Mouse (Mus musculus) intestine, embryonic 15.5 days (tissue): Measurements from ENCODE around the gene Ccdc155. TPM values are rescaled to one million over a fixed set of nuclear protein-coding genes. Genes with fewer than 3 reads are reported as not detected.
A peak's percentile ranks its signal among the peaks of the same experiment; 100 is the strongest.

Experiments used
- ATAC-seq: fragments of 200-750 bp; cut with Nextera tagmentation; 2 replicates; pipeline ENCODE4 v1.8.0; 2017; ENCODE audit warnings: moderate TSS enrichment, moderate library complexity
- H3K27ac ChIP-seq: fragments of 300-500 bp; sonication (generic); 2 replicates; pipeline ENCODE4 v1.5.1; 2015; ENCODE audit warnings: mild to moderate bottlenecking, inconsistent platforms
- H3K27me3 ChIP-seq: fragments of 300-500 bp; sonication (generic); replicated peaks from 2 replicates; pipeline ENCODE4 v1.6.1; 2015; ENCODE audit warnings: inconsistent platforms
- H3K36me3 ChIP-seq: fragments of 300-500 bp; sonication (generic); 2 replicates; pipeline ENCODE4 v1.6.1; 2015; ENCODE audit warnings: inconsistent platforms
- H3K4me1 ChIP-seq: fragments of 300-500 bp; sonication (generic); replicated peaks from 2 replicates; pipeline ENCODE4 v1.6.1; 2015; ENCODE audit warnings: inconsistent platforms
- H3K4me2 ChIP-seq: fragments of 300-500 bp; sonication (generic); replicated peaks from 2 replicates; pipeline ENCODE4 v1.6.1; 2015; ENCODE audit warnings: mild to moderate bottlenecking, inconsistent platforms
- H3K4me3 ChIP-seq: fragments of 300-500 bp; sonication (generic); replicated peaks from 2 replicates; pipeline ENCODE4 v1.5.1; 2015; ENCODE audit warnings: inconsistent platforms
- H3K9ac ChIP-seq: fragments of 300-500 bp; sonication (generic); 2 replicates; pipeline ENCODE4 v1.6.1; 2015; ENCODE audit warnings: inconsistent platforms
- H3K9me3 ChIP-seq: fragments of 300-500 bp; sonication (generic); 2 replicates; pipeline ENCODE4 v1.6.1; 2016; ENCODE audit warnings: inconsistent platforms
- WGBS: fragments of 180-500 bp; shearing (Covaris S2); methylation state at CpG from one replicate; pipeline ENCODE4 v1.1.7; 2015; 5-methylcytosine and 5-hydroxymethylcytosine counted together
- polyA plus RNA-seq: library from polyadenylated mRNA; unstranded; fragments of >200 nt; fragmentation: Nextera tagmentation; extraction: Ambion mirVana; gene quantifications from 2 replicates; pipeline ENCODE4 v1.2.1, GENCODE M21; 2015

Gene Ccdc155
- polyA plus RNA-seq, 1 experiment from 2014 or later: 0.69 TPM

DNA sequence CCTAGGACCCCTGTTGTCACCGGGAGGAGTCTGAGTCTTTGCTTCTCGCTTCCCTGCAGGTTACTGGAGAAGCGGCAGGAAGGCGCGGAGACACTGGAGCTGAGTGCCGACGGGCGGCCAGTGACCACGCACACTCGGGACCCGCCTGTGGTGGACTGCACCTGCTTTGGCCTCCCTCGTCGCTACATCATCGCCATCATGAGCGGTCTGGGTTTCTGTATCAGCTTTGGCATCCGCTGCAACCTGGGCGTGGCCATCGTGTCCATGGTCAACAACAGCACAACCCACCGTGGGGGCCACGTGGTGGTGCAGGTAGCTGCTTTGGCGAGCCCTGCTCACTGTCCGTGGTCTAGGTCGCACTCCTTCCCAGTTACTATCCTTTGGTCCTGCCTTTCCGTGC lies 36.0 kb downstream of the Ccdc155 start:
- peaks cover 5% of the 10 kb centered on the region for H3K4me1 ChIP-seq
- peaks cover 83% of the 10 kb centered on the region for H3K27me3 ChIP-seq
- H3K27ac ChIP-seq: no peak overlapping the region
- H3K36me3 ChIP-seq: no peaks in the 10 kb centered on the region
- WGBS: 8% methylated on average over 24 of the region's 24 CpGs
- H3K9me3 ChIP-seq: peaks cover 5% of the 10 kb centered on the region; the same call in 1 of the 2 replicates
- no peak for ATAC-seq
- H3K9ac ChIP-seq: no peak overlapping the region
- no peak overlapping the region for H3K4me3 ChIP-seq
- no peak overlapping the region for H3K4me2 ChIP-seq

DNA sequence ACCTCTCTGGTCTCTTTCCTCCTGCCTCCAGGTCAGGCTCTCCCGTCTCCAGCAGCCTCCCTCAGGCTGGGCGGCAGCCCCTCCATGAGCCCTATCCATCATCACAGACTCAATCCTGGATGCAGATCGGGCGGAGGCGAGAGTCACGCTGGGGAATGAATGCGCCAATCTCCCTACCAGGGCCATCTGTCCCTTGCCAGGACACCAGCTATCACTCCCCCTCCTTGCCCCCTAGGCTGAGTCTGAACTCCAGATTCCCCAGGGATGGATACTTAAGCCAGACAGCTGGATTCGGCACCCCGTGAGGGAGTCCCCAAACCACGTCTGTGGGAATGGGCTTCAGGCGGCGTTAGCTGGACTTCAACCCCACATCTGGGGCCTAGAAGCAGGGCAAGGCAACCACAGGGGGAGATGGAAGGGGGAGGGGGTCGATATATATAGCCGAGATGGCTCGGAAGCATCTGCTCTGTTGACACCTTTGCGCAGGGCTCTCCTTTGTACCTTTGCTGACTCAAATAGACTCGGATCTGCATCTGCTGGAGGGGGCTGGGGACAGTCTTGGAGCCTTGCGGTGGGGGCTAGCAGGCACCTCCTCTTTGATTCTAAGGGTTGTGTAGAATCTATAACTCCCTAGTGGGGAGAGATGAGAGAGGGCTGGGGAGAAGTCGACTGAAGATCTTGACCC lies 36.8 kb downstream of the Ccdc155 start:
- Histone ChIP-seq H3K4me3 (no peak overlapping the region), H3K4me1 (peaks cover 7% of the 10 kb centered on the region), H3K9ac (no peak overlapping the region), H3K27me3 (peaks cover 86% of the 10 kb centered on the region), H3K36me3 (no peaks in the 10 kb centered on the region), H3K4me2 (no peak overlapping the region), H3K27ac (no peak overlapping the region), H3K9me3 (peaks cover 5% of the 10 kb centered on the region; the same call in 1 of the 2 replicates)
- ATAC-seq: no peak
- WGBS: 4% methylated on average over 19 of the region's 19 CpGs

DNA sequence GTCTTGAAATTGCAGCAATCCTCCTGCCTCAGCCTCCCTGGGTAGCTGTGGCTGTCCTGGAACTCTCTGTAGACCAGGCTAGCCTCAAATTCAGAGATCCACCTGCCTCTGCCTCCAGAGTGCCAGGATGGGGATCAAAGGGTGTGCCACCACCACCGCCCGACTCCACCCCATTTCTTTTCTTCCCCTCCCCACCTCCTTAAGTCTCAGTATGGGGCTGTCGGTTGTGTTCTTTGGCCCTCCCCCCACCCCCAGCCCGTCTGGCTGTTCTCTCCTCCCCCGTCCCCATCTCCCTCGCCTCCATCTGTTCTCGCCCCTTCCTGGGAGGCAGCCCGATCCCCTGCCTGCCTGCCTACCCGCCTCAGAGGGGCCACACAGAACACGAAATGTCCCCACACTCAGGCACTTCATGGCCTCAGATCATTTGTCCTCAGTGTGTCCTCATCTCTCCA lies 37.7 kb downstream of the Ccdc155 start:
- Histone ChIP-seq H3K4me2 (no peak overlapping the region), H3K4me3 (no peak overlapping the region), H3K4me1 (peaks cover 7% of the 10 kb centered on the region), H3K9ac (no peak overlapping the region), H3K27ac (no peak overlapping the region), H3K36me3 (no peaks in the 10 kb centered on the region), H3K9me3 (peaks cover 5% of the 10 kb centered on the region; the same call in 1 of the 2 replicates), H3K27me3 (peaks cover 85% of the 10 kb centered on the region)
- WGBS: 27% methylated on average over 10 of the region's 10 CpGs
- no peak for ATAC-seq

DNA sequence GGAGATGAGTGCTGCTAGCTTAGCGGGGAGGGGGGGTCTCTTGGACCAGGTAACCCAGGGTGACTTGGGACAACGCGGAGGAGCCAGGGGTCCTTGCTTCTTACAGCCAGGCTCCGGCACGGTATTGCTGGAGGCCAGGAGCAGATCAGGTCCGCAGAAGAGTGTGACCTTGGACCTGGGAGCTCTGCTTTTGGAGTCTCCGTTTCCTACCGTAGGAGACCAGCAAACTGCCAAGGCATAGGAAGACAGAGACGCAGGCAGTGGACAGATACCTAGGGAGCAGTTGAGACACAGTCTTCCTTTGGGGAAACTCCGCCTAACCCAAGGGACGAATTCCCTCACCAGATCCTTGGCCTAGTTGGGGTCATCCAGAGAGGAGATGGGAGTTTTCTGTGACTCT lies 39.0 kb downstream of the Ccdc155 start:
- Histone ChIP-seq H3K36me3 (no peaks in the 10 kb centered on the region; the same call in 1 of the 2 replicates), H3K4me1 (peaks cover 7% of the 10 kb centered on the region), H3K27ac (no peak overlapping the region), H3K9me3 (peaks cover 5% of the 10 kb centered on the region; the same call in 1 of the 2 replicates), H3K4me2 (no peak overlapping the region), H3K27me3 (peaks cover 76% of the 10 kb centered on the region), H3K4me3 (no peak overlapping the region), H3K9ac (no peak overlapping the region)
- ATAC-seq: no peak
- 51% methylated on average over 11 of the region's 11 CpGs for WGBS

DNA sequence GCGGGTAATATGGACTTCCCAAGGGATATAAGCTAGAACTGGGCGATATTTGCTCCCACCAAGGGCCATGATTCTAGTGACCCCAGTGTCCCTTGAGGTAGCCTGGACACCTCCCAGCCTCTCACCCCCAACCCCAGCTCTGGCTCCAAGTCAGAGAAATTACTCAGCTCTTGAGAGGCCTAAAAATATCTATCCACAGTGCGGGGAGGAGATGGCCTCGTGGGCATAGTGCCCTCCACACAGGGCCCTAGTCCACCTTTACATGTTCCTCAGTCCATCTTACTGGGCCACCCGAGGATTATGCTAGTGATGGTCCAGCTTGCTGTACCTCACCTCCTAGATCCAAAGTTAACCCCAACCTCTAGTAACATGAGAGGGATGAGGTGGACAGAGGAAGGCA lies 39.9 kb downstream of the Ccdc155 start:
- Histone ChIP-seq H3K27ac (no peak overlapping the region), H3K9ac (no peak overlapping the region), H3K36me3 (no peaks in the 10 kb centered on the region; the same call in 1 of the 2 replicates), H3K9me3 (peaks cover 5% of the 10 kb centered on the region; the same call in 1 of the 2 replicates), H3K4me2 (no peak overlapping the region), H3K27me3 (peaks cover 73% of the 10 kb centered on the region), H3K4me3 (no peak overlapping the region), H3K4me1 (peaks cover 7% of the 10 kb centered on the region)
- WGBS: 64% methylated on average over 5 of the region's 5 CpGs
- ATAC-seq: no peak

DNA sequence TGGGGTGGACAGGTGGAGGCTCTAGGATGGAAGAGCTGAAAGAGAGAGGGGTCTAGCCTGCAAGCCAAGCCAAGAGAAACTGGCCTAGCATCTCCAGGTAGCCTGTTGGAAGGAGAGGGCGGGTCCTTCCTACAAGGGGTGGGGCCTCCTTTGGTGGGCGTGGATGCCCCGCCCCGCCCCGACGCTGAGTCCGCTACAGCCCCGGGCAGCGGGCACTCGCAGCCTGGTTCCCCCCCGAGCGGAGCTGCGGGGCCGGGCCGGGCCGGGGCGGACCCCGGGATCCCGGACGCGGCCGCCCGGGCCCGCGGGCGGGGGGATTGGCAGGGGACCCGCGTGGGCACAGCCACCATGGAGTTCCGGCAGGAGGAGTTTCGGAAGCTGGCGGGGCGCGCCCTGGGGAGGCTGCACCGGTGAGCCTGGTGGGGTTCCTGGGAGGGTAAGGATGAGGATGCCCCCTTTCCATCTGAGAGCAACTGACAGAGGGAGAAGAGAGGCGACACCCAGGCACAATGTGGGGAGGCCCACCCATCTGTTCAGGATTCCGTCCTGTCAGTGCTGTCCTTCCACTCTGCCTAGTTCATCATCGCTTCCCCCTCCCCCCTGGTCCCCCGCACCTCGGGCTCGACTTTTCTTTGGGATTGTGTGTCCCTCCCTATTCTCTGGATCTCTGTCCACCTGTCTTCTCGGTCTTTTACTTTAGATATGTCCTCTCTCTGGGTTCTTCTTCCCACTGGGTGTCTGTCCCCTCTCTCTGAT lies 40.8 kb downstream of the Ccdc155 start, which contains the start of gene Slc17a7:
Slc17a7 (plus strand) TSS at position 215 of the 756 bp plus-strand sequence.
- peaks cover 7% of the 10 kb centered on the region for H3K4me1 ChIP-seq
- under 1% methylated on average over 37 of the region's 41 CpGs for WGBS
- ATAC-seq: peak; percentile 55; the same call in 1 of the 2 replicates
- peak within 1 kb of the TSS; percentile 47 for H3K4me3 ChIP-seq
- H3K27me3 ChIP-seq: peaks cover 64% of the 10 kb centered on the region
- H3K9me3 ChIP-seq: no peaks in the 10 kb centered on the region
- H3K4me2 ChIP-seq: peak within 1 kb of the TSS; percentile 95
- H3K9ac ChIP-seq: peak within 1 kb of the TSS; percentile 50
- no peak within 1 kb of the TSS for H3K27ac ChIP-seq
- H3K36me3 ChIP-seq: no peaks in the 10 kb centered on the region; the same call in 1 of the 2 replicates

DNA sequence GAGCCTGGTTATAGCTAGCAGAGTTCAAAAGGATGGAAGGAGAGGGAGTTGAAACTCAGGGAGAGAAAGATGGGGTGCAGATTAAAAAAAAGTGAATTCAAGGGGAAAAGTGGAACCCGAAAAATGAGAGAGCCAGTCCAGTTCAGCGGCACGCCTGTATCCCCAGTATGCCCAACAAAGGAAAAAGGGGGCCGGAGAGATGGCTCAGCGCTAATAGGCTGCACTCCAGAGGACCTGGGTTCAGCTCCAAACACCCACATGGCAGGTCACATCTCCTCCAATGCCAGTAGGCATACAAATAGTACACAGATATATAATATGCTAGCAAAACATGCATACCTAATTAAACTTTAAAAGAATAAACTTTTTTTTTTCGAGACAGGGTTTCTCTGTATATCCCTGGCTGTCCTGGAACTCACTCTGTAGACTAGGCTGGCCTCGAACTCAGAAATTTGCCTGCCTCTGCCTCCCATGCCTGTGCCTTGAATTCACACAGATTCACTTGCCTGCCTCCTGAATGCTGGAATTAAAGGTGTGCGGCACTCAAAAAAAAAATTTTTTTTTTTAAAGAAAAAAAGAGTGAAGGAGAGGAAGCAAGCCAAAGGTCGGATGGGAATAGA lies 41.6 kb downstream of the Ccdc155 start:
- H3K27me3 ChIP-seq: peaks cover 56% of the 10 kb centered on the region
- H3K36me3 ChIP-seq: peaks cover 3% of the 10 kb centered on the region; the same call in 1 of the 2 replicates
- no peaks in the 10 kb centered on the region for H3K9me3 ChIP-seq
- H3K27ac ChIP-seq: no peak overlapping the region
- no peak for ATAC-seq
- H3K4me2 ChIP-seq: peak overlapping the region; percentile 95; the same call in 1 of the 2 replicates
- peaks cover 7% of the 10 kb centered on the region for H3K4me1 ChIP-seq
- no peak overlapping the region; the same call in 1 of the 2 replicates for H3K4me3 ChIP-seq
- WGBS: 75% methylated on average over 9 of the region's 9 CpGs
- H3K9ac ChIP-seq: no peak overlapping the region

DNA sequence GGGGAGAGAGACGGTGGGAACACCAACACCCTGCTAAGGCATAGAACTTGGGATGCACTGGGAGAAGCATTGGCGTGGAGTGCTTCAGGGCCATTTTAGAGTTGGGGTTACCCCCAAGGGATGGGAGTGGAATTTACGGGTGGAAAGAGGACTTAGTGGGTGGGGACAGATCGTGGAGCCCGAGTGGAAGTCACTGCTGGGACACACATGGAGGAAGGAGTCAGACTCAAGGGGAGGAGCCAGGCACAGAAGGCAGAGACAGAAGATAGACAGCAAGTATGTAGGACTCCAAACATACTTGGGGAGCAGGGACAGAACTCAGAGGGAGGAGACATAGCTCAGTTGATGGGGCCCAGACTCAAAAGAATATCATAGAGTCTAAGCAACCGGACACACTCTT lies 42.1 kb downstream of the Ccdc155 start:
- 26% methylated on average over 6 of the region's 6 CpGs for WGBS
- ATAC-seq: no peak; the same call in 1 of the 2 replicates

DNA sequence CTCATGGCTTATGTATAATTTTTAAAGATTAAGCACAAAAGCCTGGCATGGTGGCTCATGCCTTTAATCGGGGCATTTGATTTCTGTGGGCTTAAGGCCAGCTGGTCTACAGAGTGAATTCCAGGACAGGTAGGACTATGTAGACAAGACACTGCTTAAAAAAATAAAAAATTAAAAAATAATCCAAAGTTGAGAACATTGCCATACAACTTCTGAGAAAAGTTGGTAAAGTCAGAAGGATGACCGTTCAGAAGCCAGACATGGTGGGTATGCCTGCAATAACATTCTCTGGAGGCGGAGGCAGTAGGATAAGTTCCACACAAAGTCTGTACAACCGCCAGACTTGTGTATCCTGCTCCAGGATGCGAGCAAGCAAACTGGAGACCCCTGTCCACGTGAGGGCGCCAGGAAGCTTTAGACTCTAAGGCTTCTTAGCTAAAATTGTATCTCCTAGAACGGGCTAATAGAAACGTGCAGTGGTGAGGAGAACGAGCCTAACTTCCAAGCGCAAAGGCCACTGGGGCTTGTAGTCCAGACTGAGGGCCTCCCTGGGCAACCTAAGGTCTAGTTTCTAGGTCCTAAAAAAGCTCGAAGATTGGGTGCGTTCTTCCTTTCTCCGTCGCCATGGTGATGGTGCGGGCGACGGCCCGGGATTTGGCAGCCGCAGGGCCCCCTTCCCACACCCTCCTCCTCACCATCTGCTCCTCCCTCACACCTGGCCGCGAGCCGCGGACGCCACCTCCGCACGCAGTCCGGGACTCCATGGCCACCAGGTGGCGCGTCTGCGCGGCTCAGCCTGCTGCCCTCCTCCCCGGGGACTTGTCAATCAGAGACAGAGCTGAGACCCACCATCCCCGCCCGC lies 42.8 kb downstream of the Ccdc155 start:
- H3K9ac ChIP-seq: no peak overlapping the region; the same call in 1 of the 2 replicates
- H3K36me3 ChIP-seq: peaks cover 6% of the 10 kb centered on the region; the same call in 1 of the 2 replicates
- peak overlapping the region; percentile 46 for H3K4me3 ChIP-seq
- no peak overlapping the region for H3K27ac ChIP-seq
- ATAC-seq: peak; percentile 90
- 4% methylated on average over 35 of the region's 35 CpGs for WGBS
- H3K27me3 ChIP-seq: peaks cover 44% of the 10 kb centered on the region
- H3K4me1 ChIP-seq: peaks cover 7% of the 10 kb centered on the region
- H3K9me3 ChIP-seq: no peaks in the 10 kb centered on the region
- H3K4me2 ChIP-seq: peak overlapping the region; percentile 95

More for the DNA sequence above, 42.1 kb downstream of the Ccdc155 start:
- Histone ChIP-seq H3K9me3 (no peaks in the 10 kb centered on the region), H3K9ac (no peak overlapping the region; the same call in 1 of the 2 replicates), H3K4me2 (peak overlapping the region; percentile 95), H3K36me3 (peaks cover 5% of the 10 kb centered on the region; the same call in 1 of the 2 replicates), H3K27me3 (peaks cover 51% of the 10 kb centered on the region), H3K4me1 (peaks cover 7% of the 10 kb centered on the region), H3K27ac (no peak overlapping the region), H3K4me3 (peak overlapping the region; percentile 46)

DNA sequence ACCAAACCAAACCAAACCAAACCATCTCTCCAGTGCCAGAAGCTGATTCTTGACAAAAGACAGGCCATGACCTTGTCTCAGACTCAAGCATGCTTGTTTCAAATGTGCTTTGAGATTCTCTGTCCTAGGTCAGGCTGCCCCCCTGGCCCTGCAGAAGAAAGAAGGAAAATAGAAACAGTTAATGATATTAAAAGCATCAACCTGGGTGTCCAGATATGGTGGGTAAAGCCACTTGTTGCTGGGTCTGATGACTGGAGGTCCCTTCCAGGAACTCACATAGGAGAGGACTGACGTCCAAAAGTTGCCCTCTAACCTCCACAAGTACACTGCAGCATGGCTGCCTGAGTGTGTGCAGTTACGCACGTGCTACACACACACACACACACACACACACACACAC lies 43.8 kb downstream of the Ccdc155 start:
- Histone ChIP-seq H3K27ac (no peak overlapping the region), H3K9ac (no peak overlapping the region)

DNA sequence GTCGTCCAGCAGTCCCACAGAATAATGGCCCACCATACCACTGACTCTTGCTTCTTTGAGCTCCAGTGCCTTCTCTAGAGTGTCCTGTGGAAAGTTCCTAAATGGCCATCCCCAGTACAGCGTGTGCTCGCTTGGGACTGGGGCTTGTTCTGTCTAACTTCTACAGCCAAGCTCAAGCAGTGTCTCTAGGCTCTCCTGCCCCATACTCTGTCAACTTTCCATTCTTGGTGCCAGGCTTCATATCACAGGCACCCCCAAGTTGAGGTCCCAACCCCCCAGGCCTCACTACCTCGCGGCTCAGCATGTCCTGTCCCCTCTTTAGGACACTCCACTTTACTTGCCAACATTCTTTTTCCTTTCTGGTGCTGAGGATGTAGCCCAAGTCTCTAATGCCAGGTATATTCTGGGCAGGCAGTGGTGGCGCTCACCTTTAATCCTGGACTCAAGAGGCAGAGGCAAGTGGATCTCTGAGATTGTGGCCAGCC lies 44.3 kb downstream of the Ccdc155 start:
- no peak overlapping the region for H3K4me3 ChIP-seq
- no peak overlapping the region for H3K9ac ChIP-seq
- no peaks in the 10 kb centered on the region for H3K9me3 ChIP-seq
- ATAC-seq: no peak
- WGBS: 93% methylated on average over 6 of the region's 6 CpGs
- peaks cover 31% of the 10 kb centered on the region for H3K27me3 ChIP-seq
- no peak overlapping the region for H3K27ac ChIP-seq
- peaks cover 9% of the 10 kb centered on the region for H3K4me1 ChIP-seq
- H3K36me3 ChIP-seq: peaks cover 6% of the 10 kb centered on the region; the same call in 1 of the 2 replicates
- H3K4me2 ChIP-seq: no peak overlapping the region

More for the DNA sequence above, 43.8 kb downstream of the Ccdc155 start:
- ATAC-seq: no peak
- Histone ChIP-seq H3K27me3 (peaks cover 36% of the 10 kb centered on the region), H3K4me3 (no peak overlapping the region), H3K4me1 (peaks cover 7% of the 10 kb centered on the region), H3K36me3 (peaks cover 6% of the 10 kb centered on the region; the same call in 1 of the 2 replicates), H3K4me2 (no peak overlapping the region), H3K9me3 (no peaks in the 10 kb centered on the region)
- WGBS: 93% methylated on average over 3 of the region's 3 CpGs
